Mouse (Mus musculus): ENCODE results near the gene Gpx4.

The Gpx4 gene

DNA sequence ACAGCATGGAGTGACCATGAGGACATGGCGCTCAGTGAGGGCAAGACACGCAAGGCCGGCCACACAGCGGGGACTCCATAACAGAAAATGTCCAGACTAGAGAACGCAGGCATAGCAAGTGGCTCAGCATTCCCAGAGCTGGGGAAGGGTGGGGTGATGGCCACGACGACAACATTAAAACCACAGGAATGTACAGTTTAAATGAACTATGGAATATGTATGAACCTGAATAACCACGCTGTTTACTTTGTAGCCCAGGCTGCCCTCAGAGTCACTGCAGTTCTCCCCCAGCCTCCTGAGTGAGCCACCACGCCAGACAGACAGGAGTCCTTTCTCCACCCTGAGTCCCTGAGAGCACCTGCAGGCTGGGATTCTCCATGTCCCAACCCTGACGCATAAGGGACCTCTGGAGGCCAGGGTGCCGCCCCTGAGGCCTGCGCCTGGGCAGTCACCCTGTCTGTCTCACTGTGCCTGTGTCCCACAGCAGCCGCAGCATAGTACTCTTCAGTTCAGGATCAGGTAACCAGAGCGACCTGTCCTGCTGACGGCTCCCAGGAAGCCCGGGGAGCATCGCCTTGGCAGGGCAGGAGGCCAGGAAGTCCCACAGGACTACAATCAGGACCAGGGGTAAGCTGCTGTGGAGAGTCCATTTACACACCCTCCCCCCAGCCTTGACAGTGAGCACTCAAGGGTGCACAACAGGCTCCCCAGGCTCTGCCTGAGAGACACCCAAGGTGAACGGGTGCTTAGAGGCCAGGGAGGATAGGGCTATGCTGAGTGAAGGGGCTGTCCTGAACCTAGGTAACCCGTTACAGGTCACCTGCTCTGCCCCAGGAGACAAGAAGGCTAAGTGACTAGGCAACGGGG, 25.9 kb downstream of the Gpx4 start:
- no peak for DNase-seq (ENCODE audit: low read depth, low spot score)

DNA sequence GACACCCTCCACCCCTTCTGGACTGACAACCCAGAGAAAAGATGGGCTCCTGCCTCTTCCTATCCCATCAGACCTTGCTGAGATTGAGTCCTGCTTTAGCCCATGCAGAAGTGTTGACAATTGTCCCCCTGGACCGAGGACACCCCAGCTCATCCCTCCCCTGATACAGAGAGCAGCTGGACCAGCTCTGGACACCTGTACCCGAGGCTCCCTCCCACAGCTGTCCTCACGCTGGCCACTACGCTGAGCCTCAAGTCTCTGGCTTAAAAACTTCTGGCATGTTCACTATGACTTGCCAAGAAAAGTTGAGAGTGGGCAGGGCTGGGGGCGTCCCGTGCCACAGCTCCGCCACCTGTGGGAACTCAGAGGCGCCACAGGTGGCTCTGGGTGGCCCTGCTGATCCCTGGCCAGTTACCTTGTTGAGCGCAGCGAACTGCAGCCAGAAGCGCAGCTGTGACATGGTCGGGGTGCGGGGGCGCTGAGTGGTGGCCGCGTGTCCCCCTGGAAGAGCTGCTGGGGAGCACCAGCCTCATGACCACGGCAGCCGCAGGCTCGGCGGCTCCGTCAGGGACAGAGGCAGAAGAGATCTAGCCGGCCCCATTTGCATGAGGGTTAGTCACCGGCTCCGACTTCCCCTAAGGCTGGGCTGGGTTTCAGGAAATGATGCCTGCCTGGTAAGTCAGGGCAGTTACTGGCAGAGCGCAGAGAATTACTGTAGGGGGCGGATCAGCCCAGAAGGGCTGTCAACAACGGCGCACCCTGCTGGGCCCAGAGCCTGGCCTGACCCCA, 28.0 kb downstream of the Gpx4 start:
- DNase-seq (ENCODE audit: low read depth, low spot score) = peak; percentile 88

DNA sequence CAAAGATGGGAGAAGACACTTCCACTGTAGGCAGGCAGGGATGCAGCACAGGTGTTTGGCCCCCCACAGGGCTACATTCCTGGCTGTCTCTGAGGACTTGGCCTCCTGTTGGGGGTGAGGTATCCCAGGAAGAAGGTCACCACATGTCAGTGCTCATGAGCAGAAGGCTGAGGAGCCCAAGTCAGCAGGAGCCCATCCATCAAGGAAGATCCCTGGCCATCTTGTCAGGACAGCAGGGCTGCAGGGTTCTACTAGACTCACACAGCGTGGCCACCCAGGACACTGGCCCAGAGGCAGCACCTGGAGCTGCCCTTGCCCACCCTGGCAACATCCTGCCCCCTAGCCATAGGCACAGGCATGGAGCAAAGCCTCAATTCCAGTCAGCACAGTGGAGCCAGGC, 29.0 kb downstream of the Gpx4 start:
- DNase-seq (ENCODE audit: low read depth, low spot score) = no peak

DNA sequence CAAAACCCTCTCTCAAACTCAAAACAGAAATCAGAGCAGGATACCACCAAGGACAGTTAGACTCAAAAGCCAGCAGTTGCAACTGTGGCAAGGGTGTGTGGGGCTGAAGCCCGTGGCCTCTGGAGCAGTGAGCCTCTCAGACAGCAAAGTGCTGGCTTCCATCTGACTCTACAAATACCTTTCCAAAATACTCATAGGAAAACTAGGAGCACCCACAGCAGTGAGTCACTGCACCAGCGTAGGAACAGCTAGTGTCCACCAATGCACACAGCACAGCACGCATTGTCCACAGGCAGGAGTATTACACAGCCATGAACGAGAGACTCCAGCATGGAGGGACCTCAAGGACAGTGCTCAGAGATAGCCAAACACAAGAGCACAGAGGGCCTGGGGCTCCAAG, 29.4 kb downstream of the Gpx4 start:
- DNase-seq (ENCODE audit: low read depth, low spot score) = no peak

DNA sequence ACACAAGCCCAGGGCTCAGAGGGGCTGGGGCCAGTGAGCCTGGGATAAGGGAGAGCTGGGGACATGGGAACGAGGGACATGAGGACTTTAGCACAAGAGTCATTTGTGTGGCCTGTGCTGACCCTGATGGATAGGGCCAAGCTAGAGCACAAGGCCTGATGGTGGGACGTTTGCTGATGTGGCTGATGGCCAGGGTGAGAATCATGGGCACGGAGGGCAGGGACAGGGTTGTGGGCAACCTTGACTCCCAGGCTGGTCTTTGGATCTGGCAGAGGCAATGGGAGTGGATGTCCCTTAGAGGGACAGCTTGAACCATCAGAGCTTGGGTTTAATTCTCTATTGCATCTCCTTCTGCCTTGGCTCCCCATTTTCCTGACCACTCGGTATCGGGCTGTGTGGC, 30.3 kb downstream of the Gpx4 start:
- no peak for DNase-seq (ENCODE audit: low read depth, low spot score)

DNA sequence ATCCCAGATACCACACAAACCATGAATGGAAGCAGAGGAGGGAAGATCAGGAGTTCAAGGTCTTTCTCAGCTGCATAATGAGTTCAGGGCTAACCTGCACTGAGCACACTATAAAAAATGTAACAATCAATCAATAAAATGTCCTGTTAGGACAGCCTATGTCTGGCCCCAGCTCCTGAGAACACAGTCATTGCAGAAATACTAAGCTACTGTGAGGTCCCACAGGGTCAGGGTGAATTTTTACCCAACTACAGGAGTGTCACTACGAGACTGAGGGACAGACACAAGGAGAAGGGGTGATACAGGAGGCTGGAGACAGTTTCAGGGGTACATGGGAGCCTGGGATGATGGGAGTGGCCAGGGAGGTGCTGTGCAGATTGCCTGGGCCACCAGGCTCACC, 31.4 kb downstream of the Gpx4 start:
- DNase-seq (ENCODE audit: low read depth, low spot score) = no peak

DNA sequence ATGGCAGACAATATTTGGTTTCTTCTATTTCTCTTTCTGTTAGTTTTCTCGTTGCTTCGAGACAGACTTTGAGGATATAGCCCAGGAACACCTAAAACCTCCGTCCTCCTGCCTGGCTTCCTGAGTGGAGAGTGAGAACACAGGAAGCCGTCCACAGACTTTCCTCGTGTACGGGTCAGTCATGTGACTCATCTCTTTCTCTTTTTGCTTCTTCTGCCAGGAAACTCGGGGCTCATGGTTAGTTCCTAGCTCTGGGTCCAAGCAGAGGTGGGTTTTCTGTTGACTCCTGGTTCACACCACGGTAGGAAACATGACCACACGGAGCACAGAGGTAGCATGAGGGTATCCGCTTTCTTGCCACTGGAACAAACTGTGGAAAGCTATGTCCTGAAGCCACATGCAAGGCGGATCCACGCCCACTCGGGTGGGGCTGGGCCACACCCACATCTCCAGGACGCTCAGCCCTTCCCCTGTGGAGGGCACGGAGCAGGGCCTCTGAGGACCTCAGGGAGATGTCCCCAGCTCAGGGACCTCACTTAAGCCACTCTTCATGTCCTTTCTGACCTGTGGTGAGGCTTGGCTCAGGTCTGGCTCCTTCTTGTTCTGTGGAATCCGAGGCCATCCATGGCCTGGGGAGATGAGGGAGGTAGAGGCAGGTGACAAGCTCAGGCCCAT, 33.6 kb downstream of the Gpx4 start:
- no peak for DNase-seq (ENCODE audit: low read depth, low spot score)

DNA sequence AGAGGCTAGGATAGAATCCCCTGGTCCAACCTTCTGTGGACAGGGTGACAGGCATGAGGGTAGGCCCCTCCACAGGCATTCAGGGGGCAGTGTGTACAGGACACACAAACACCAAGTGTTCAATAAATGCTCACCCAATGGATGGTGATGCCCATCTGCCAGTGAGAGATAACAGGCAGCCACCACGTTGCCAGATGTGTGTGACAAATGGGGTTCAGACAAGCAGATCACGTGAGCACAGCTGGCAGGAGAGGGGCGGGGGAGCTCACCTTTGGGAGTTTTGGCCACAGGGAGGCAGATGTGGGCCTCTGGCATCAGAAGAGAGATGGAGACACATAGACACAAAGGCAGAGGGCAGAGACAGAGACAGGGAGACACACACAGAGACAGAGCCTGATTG, 34.1 kb downstream of the Gpx4 start:
- DNase-seq (ENCODE audit: low read depth, low spot score) = no peak

DNA sequence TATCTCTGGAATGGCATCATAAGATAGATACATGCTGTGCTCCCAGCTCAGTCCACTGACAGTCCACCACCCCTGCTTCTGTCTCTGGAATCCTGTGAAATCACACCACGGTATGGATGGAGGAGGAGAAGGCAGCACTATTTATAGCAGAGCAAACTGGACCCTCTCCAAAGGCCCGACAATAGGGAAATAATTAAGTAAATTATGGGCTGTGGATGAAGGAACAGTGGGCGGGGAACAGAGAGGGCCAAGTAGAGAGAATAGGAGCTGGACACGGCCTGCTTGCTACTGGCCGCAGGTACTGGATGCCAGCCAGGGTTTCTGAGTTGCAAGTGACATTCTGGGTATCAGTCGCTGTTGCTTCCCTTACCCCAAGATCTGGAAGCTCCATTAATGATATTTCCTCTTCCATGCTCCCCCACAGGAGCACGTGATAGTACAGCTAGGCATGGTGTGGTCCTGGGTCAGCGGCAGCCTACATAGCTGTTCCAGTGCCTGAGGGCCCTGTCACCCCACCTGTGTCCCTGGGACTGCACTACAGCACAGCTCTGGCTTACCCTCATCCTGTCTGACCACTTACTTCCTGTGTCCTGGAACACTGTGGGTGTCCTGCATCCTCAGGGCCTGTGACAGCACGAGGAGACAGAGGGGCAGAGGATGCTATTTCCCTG, 38.0 kb downstream of the Gpx4 start:
- DNase-seq (ENCODE audit: low read depth, low spot score) = no peak

DNA sequence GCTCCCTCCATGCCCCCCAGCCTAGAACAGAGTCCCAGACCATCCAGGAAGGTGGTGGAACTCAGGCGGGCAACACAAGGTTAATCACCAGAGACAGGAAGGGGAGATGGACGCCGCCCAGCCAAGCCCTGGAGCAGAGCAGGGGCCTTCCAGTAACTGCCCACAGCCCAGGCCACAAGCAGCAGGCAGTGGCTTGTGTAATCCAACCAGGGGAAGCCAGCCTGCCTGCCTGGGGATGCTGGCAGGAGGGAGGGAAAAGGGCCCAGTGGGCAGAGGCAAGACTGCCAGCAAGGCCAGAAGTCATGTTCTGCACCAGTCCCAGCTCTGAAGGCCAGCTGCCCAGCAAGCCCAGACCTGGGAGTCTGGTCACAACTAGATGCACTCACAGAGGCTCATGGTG, 39.9 kb downstream of the Gpx4 start:
- DNase-seq (ENCODE audit: low read depth, low spot score) = no peak

DNA sequence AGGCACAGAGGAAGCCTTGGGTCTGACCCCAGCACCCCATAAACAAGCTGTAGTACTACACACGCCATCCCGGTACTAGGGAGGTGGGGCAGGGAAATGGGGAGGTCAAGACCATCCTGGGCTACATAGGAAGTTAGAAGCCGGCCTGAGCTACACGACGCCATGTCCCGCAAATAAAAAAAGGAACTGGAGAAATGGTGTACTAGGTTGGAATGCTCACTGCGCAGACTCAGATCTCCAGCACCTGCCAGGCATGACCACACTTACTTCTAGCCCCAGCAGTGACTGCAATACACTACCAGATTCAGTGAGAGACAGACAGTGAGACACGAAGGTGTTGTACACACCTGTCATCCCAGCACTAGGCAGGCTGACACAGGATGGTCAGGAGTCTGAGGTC, 40.5 kb downstream of the Gpx4 start:
- DNase-seq (ENCODE audit: low read depth, low spot score) = no peak

DNA sequence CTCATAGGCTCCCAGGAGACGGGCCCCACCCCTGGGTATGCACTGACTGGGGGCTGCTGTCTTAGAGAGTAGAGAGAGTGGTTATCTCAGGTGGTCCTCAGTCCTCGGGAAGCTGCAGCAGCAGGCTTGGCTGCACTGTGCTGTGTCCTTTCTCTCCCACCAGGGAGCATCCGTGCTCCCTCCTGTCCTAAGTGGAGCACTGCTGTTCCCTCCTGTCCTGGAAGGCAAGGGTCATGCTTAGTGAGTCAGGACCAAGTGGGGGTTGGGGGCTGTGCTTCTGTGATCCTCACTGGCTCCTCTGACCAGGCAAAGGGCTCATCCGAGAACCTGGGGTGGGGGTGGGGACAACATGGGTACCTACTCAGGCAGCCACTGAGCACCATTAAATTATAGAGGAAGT, 42.2 kb downstream of the Gpx4 start:
- DNase-seq (ENCODE audit: low read depth, low spot score) = peak; percentile 38

DNA sequence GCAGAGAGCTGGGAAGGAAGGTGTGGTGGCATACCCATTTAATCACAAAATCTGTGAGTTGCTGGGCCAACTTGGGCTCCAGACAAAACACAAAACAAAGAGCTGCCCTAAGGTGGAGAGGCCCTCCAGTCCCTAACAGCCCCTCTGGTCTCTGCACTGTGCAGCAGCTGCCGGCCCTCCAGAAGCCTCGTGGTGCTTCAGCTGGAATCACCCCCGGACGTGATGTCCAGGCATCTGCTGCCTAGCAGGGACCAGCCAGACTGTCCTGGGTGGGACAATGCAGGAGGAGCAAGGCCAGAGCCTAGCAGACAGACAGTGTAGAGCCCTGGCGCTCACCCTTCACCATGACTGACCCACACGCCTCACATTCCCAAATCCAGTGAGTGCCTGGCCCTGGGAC, 44.6 kb downstream of the Gpx4 start:
- DNase-seq (ENCODE audit: low read depth, low spot score) = no peak

DNA sequence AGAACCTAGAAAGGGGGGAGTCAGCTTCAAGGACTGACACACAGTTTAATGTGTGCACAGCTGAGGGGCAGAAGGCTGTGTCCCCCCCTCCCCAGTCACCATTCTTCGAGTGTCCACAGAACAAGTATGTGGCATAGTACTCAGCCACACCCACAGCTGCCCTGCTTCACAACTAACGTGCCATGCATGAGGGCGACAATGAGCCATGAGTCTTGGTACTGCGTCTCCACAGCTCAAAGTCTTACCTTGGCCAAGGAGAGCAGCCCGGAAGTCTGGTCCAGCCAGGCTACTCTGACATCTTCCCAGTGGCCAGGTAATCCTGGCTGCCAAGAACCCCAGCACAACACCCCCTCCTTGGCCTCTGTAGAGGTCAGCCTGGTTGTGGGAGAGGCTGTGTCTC, 45.7 kb downstream of the Gpx4 start:
- no peak for DNase-seq (ENCODE audit: low read depth, low spot score)

DNA sequence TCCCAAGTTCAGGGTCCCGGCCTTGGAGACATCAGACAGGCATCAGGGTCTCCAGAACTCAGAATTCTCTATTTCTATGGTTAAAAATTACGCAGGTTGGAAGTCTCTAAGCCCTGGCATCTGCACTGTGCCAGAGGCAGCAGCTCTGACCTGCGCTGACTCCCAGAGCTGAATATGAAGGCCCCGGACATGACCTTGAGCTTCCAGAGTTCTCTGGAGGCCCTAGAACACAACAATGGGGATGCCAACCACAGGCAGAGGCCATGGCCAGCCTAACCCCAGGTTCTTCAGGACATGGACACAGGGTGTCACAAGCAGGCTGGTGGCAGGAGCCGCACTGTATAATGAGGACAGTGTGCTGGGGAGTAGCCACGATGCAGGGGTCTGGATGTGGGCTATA, 47.1 kb downstream of the Gpx4 start:
- DNase-seq (ENCODE audit: low read depth, low spot score) = no peak

DNA sequence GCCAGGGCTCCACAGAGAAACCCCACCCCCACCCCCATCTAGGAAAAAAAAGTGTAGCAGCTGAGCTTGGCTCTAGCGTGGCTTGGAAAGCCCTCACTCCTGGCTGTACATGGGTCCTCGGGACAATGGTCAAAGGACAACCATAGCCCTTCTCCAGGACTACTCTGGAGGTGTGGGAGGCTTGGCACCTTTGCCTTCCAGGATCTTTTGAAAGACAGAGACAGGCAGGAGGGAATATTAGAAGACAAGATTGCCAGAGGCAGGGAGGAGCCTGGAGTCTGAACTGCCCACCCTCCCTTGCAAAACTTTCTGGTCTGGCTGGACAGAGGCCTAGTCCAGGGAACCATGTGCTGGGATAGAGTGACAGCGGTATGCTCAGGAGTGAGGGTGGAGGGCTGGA, 47.7 kb downstream of the Gpx4 start:
- no peak for DNase-seq (ENCODE audit: low read depth, low spot score)

DNA sequence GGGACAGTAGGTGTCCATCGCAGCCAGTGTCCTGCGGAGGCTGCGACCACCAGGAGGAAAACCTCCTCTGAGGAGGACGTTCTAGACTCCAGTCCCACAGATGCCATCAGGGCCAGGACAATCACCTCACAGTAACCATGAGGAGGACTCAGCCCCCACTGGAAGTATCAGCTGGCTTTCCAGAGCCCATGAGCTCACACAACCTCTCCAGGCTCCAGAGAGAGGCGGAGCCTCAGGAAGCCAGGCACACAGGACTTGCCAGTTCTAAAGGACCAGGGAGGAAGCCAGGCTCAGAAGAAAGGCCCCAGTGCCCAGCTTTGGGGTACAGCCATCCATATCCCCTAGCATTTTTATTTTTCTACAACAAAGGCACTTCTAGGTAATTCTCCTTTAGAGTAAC, 48.6 kb downstream of the Gpx4 start:
- no peak for DNase-seq (ENCODE audit: low read depth, low spot score)

DNA sequence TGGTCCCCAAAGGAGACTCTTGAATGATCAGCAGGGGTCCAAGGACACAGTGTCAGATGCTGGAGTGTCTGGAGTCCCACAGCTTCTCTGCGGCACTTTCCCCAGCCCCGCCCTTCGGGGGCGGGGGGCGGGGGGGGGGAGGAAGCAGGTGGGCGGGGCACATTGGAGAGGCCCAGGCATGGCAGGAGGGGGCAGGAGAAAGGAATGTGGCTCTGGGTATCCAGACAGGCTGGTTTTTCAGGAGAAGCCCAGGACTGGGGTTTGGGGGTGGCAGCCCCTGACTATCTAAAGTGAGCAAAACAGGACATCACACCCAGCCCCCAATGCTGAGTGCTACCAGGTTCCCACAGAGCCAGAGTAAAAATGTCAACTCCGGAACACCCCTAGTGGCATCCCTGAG, 50.3 kb downstream of the Gpx4 start:
- DNase-seq (ENCODE audit: low read depth, low spot score) = peak; percentile 53

DNA sequence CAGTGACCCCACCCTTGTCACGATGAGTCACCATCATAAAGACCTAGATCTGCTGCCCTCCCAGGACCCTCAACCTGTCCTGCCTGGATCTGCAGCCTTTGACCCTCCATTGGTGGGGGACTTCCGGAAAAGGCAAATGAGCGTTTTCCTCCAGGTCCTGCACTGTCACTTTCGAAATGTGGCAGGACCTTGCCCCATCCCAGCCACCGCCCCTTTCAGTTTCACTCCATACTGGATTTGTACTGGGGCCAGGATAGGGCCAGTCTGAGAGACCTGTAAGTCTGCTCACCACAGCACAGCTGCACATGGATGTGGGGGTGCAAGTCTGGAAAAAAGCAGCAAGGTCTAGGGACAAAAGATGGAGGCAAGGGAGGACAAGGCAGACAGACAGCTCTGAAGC, 51.7 kb downstream of the Gpx4 start:
- no peak for DNase-seq (ENCODE audit: low read depth, low spot score)

DNA sequence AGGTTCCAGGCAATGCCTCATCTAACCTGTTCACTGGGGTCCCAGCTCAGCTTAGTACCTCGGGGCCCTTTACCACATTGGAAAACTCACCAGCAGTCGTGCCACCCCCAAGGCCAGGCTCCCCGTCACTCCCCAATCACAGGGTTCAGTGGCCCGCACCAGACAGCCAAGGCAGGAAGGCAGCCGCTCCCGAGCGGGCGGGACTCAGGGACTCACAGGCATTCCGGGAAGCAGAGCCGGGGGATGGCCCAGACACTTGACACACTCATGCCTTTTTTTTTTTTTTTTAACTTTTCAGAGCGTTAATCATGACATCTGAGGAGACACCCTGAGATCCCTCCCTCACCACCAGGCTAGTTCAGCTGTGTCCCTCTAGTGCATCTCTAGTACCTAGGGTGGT, 54.0 kb downstream of the Gpx4 start:
- peak; percentile 61 for DNase-seq (ENCODE audit: low read depth, low spot score)

DNA sequence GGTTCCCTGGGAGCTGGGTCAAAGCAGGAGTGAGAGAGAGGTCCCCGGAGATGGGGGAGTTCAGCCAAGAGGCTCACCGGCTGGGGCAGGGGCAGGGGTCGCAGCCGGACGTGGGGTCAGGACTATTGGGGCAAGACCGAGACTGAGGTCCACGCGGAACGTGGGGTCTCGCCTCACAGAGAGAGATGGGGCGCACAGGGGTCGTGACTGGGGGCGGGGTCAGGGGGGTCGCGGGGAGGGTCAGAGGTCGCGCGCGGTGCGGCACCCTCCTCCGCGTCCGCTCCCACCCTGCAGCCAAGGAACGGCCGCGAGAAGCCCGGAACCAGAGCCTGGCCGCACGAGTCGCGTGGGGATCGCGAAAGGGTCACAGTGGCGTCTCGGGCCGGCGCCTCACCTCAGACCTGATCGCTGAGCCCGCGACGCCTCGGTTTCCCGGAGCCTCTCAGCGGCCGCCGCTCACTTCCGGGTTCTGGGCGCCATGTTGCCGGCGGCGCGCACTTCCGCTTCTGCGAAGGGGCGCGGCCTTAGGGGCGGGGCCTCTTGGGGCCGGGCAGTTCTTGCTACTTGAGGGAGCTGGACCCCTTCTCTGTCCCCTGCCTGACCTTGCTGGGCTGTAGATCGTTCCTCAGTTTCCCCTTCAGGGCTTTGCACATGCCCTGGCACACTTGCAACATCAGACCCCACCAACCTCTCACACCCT, 55.4 kb downstream of the Gpx4 start:
- peak; percentile 91 for DNase-seq (ENCODE audit: low read depth, low spot score)
